Mouse (Mus musculus) natural killer cell, adult 2 months (primary cell): ENCODE data around the gene Ttc7b.

ENCODE experiments used
- DNase-seq, 2 experiments: peaks; one replicate each; pipeline ENCODE4 v3.0.0; 2022; ENCODE audit warnings: low spot score in 2 of 2

Ttc7b gene

GRCm38 (mm10) chr12:100331806-100332205, 188.8 kb downstream of the Ttc7b start:
- no peak for DNase-seq

- DNase-seq = no peak
Observed at GRCm38 (mm10) chr12:100330234-100330633, 190.4 kb downstream of the Ttc7b start.

- no peak for DNase-seq
Observed at GRCm38 (mm10) chr12:100328998-100329397, 191.6 kb downstream of the Ttc7b start.

GRCm38 (mm10) chr12:100328557-100328956, 192.1 kb downstream of the Ttc7b start:
- no peak for DNase-seq

- DNase-seq = no peak
Observed at GRCm38 (mm10) chr12:100326732-100327131, 193.9 kb downstream of the Ttc7b start.

GRCm38 (mm10) chr12:100325618-100326017, 195.0 kb downstream of the Ttc7b start:
- no peak for DNase-seq

- DNase-seq = no peak
Observed at GRCm38 (mm10) chr12:100325212-100325611, 195.4 kb downstream of the Ttc7b start.

- no peak for DNase-seq
Observed at GRCm38 (mm10) chr12:100323641-100324040, 197.0 kb downstream of the Ttc7b start.

GRCm38 (mm10) chr12:100322225-100322624, 198.4 kb downstream of the Ttc7b start:
- DNase-seq = no peak

GRCm38 (mm10) chr12:100321545-100321944, 199.1 kb downstream of the Ttc7b start:
- DNase-seq = no peak

- DNase-seq = no peak
Observed at GRCm38 (mm10) chr12:100319746-100320145, 200.9 kb downstream of the Ttc7b start.

- DNase-seq = no peak
Observed at GRCm38 (mm10) chr12:100317936-100318335, 202.7 kb downstream of the Ttc7b start.

GRCm38 (mm10) chr12:100316094-100316493, 204.5 kb downstream of the Ttc7b start:
- no peak for DNase-seq

- no peak for DNase-seq
Observed at GRCm38 (mm10) chr12:100315119-100315885, 205.3 kb downstream of the Ttc7b start.

- no peak for DNase-seq
Observed at GRCm38 (mm10) chr12:100313785-100314375, 206.7 kb downstream of the Ttc7b start.

GRCm38 (mm10) chr12:100313209-100313608, 207.4 kb downstream of the Ttc7b start:
- DNase-seq = peak; percentile 6 to 16

- DNase-seq = no peak
Observed at GRCm38 (mm10) chr12:100310471-100311392, 209.9 kb downstream of the Ttc7b start.

GRCm38 (mm10) chr12:100309201-100309600, 211.4 kb downstream of the Ttc7b start:
- DNase-seq = no peak

GRCm38 (mm10) chr12:100307501-100308260, 212.9 kb downstream of the Ttc7b start:
- DNase-seq = no peak

GRCm38 (mm10) chr12:100306336-100306735, 214.3 kb downstream of the Ttc7b start:
- no peak for DNase-seq

- no peak for DNase-seq
Observed at GRCm38 (mm10) chr12:100305051-100305673, 215.5 kb downstream of the Ttc7b start.
